Mouse (Mus musculus): ENCODE measurements around the gene Sema3f. TPM values are rescaled to one million over a fixed set of nuclear protein-coding genes. Genes with fewer than 3 reads are reported as not detected.

Gene Sema3f
- polyA plus RNA-seq, 1 experiment from 2014 or later, result 0.86 TPM

DNA sequence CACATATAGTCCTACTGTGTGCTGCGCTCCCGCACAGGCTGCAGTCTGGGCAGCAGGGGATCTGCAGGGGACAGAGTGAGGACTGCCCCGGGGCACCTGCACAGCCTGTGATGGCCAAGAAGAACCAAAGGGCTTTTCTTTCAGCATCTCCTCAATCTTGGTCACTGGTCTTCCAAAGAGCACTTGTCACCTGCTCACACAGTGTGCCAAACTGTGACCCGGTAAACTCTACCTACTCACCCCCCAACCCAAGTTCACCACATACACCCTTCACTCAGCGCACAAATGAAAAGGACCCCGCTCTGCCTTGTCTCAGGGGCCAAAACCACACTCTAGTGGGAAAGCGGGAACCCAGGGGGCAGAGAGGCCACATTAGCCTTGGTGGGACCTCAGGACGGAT lies 78.4 kb downstream of the Sema3f start:
- Histone ChIP-seq H3K9ac (ENCODE audit: low read depth, low read length) (0 out of 2 replicates have a peak overlapping the region, but pooled peaks have one; percentile 92), H3K27me3 (ENCODE audit: control insufficient read depth, insufficient read depth, low read depth, low read length) (no peaks in the 10 kb centered on the region), H3K36me3 (ENCODE audit: control insufficient read depth, insufficient read depth) (0 out of 2 replicates have a peak, but pooled peaks cover 2% of the 10 kb centered on the region), H3K4me2 (ENCODE audit: low read depth, low read length) (peak overlapping the region; percentile 99), H3K4me3 (ENCODE audit: low read depth, low read length) (no peak overlapping the region; the same call in 1 of the 2 replicates), H3K4me1 (ENCODE audit: control insufficient read depth, low read depth, low read length) (peaks cover 80% of the 10 kb centered on the region), H3K27ac (ENCODE audit: low read length) (peak overlapping the region; percentile 92), H3K9me3 (replicated peaks; ENCODE audit: control insufficient read depth, low read length) (no peaks in the 10 kb centered on the region)
- no peak for ATAC-seq (ENCODE audit: low read depth)
- WGBS (ENCODE audit: insufficient replicate concordance), result 93% methylated on average over 8 of the region's 8 CpGs

Other genes starting within 250 kb of the Sema3f start
- 14.3 and 14.7 TPM in 2 replicates for gene Tmem115, start 176.5 kb downstream of the Sema3f start, polyA plus RNA-seq (2015; fragmentation: Nextera tagmentation; extraction: Ambion mirVana)
- gene Cyb561d2, start 168.3 kb downstream of the Sema3f start, polyA plus RNA-seq (2015; fragmentation: Nextera tagmentation; extraction: Ambion mirVana), result 10.6 and 11.2 TPM in 2 replicates
- 12.1 and 12.5 TPM in 2 replicates for gene Nprl2, start 168.2 kb downstream of the Sema3f start, polyA plus RNA-seq (2015; fragmentation: Nextera tagmentation; extraction: Ambion mirVana)
- 1.7 and 2.4 TPM in 2 replicates for gene Zmynd10, start 163.2 kb downstream of the Sema3f start, polyA plus RNA-seq (2015; fragmentation: Nextera tagmentation; extraction: Ambion mirVana)
- 15.9 and 16.5 TPM in 2 replicates for gene Rassf1, start 158.9 kb downstream of the Sema3f start, polyA plus RNA-seq (2015; fragmentation: Nextera tagmentation; extraction: Ambion mirVana)
- gene Tusc2, start 147.2 kb downstream of the Sema3f start, polyA plus RNA-seq (2015; fragmentation: Nextera tagmentation; extraction: Ambion mirVana), result 29.1 and 29.4 TPM in 2 replicates
- gene Hyal2, start 142.5 kb downstream of the Sema3f start, polyA plus RNA-seq (2015; fragmentation: Nextera tagmentation; extraction: Ambion mirVana), result 48.9 and 50.2 TPM in 2 replicates
- gene Hyal1, start 133.5 kb downstream of the Sema3f start, polyA plus RNA-seq (2015; fragmentation: Nextera tagmentation; extraction: Ambion mirVana), result 3.3 and 3.8 TPM in 2 replicates
- 10.5 and 14.1 TPM in 2 replicates for gene Naa80, start 131.6 kb downstream of the Sema3f start, polyA plus RNA-seq (2015; fragmentation: Nextera tagmentation; extraction: Ambion mirVana)
- gene Hyal3, start 129.7 kb downstream of the Sema3f start, polyA plus RNA-seq (2015; fragmentation: Nextera tagmentation; extraction: Ambion mirVana), result 0.89 and 0.96 TPM in 2 replicates
- gene Ifrd2, start 122.8 kb downstream of the Sema3f start, polyA plus RNA-seq (2015; fragmentation: Nextera tagmentation; extraction: Ambion mirVana), result 145 and 166 TPM in 2 replicates
- gene Sema3b, start 101.2 kb downstream of the Sema3f start, polyA plus RNA-seq (2015; fragmentation: Nextera tagmentation; extraction: Ambion mirVana), result 0.33 and 1.4 TPM in 2 replicates
- 144 and 153 TPM in 2 replicates for gene Gnai2, start 75.1 kb downstream of the Sema3f start, polyA plus RNA-seq (2015; fragmentation: Nextera tagmentation; extraction: Ambion mirVana)
- gene Slc38a3, start 40.9 kb downstream of the Sema3f start, polyA plus RNA-seq (2015; fragmentation: Nextera tagmentation; extraction: Ambion mirVana), result 60.1 and 75.2 TPM in 2 replicates
- gene Gnat1, start 30.8 kb downstream of the Sema3f start, polyA plus RNA-seq (2015; fragmentation: Nextera tagmentation; extraction: Ambion mirVana), result 1.1 and 1.3 TPM in 2 replicates
- 72.7 and 78.3 TPM in 2 replicates for gene Rbm5, start 60.5 kb upstream of the Sema3f start, polyA plus RNA-seq (2015; fragmentation: Nextera tagmentation; extraction: Ambion mirVana)
- 25.8 and 26.6 TPM in 2 replicates for gene Rbm6, start 162.8 kb upstream of the Sema3f start, polyA plus RNA-seq (2015; fragmentation: Nextera tagmentation; extraction: Ambion mirVana)
- 3.6 and 4.1 TPM in 2 replicates for gene Mon1a, start 177.7 kb upstream of the Sema3f start, polyA plus RNA-seq (2015; fragmentation: Nextera tagmentation; extraction: Ambion mirVana)
- gene Mst1r, start 196.4 kb upstream of the Sema3f start, polyA plus RNA-seq (2015; fragmentation: Nextera tagmentation; extraction: Ambion mirVana), result 1.3 and 2.8 TPM in 2 replicates
- not detected in 2 replicates for gene Actl11, start 218.0 kb upstream of the Sema3f start, polyA plus RNA-seq (2015; fragmentation: Nextera tagmentation; extraction: Ambion mirVana)
- 0.11 TPM in 2 replicates for gene Camkv, start 225.2 kb upstream of the Sema3f start, polyA plus RNA-seq (2015; fragmentation: Nextera tagmentation; extraction: Ambion mirVana)
- 11.1 and 13.3 TPM in 2 replicates for gene Traip, start 239.7 kb upstream of the Sema3f start, polyA plus RNA-seq (2015; fragmentation: Nextera tagmentation; extraction: Ambion mirVana)